Mouse (Mus musculus): ENCODE measurements around the gene Gsx1.

DNA sequence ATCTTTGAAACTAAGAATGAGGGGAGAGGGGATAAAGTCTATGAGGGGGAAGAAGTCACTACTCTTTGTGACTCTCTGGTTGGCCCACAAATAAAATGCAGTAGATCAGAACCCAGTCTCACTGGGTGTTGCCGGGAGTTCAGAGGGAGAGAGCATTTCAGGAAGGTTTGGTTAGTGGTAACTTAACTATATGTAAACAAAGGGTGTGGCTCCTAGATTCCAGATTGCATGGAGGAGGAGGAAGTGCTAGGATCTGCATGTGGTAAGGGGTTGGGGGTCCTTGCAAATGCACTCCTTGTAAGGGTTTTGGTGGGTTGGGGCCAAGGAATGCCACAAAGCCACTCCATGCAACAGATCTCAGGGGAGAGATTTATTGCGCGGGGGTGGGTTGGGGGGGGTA, 32.1 kb upstream of the Gsx1 start:
- TF ChIP-seq POLR2A (IDR thresholded peaks at IDR 0.05; ENCODE audit: borderline replicate concordance, low read depth, low read length), result no peak
- no peak for TF ChIP-seq CTCF (IDR thresholded peaks at IDR 0.05; ENCODE audit: low read depth, low read length)

All from bone marrow macrophage, adult 2 months (primary cell).